Mouse (Mus musculus) lung, embryonic 16.5 days (tissue): Measurements from ENCODE around the gene Hmg20b. TPM values are rescaled to one million over a fixed set of nuclear protein-coding genes. Genes with fewer than 3 reads are reported as not detected.
A peak's percentile ranks its signal among the peaks of the same experiment; 100 is the strongest.

Experiments used
- ATAC-seq: fragments of 200-750 bp; cut with Nextera tagmentation; 2 replicates; pipeline ENCODE4 v1.8.0; 2017; ENCODE audit warnings: low read depth, mild to moderate bottlenecking, moderate library complexity
- H3K27ac ChIP-seq: fragments of 300-500 bp; sonication (generic); 2 replicates; pipeline ENCODE4 v1.5.1; 2014; ENCODE audit warnings: mild to moderate bottlenecking, control low read depth, low read length
- H3K27me3 ChIP-seq: fragments of 300-500 bp; sonication (generic); 2 replicates; pipeline ENCODE4 v1.6.1; 2014; ENCODE audit warnings: low read depth, low read length, mixed read lengths; ENCODE audit not compliant: control insufficient read depth, insufficient read depth
- H3K36me3 ChIP-seq: fragments of 300-500 bp; sonication (generic); 2 replicates; pipeline ENCODE4 v1.6.1; 2014; ENCODE audit warnings: low read length; ENCODE audit not compliant: control insufficient read depth, insufficient read depth
- H3K4me1 ChIP-seq: fragments of 300-500 bp; sonication (generic); replicated peaks from 2 replicates; pipeline ENCODE4 v1.6.1; 2014; ENCODE audit warnings: low read length, mixed read lengths; ENCODE audit not compliant: control insufficient read depth, insufficient read depth
- H3K4me2 ChIP-seq: fragments of 300-500 bp; sonication (generic); 2 replicates; pipeline ENCODE4 v1.6.1; 2014; ENCODE audit warnings: low read depth, low read length, control low read depth
- H3K4me3 ChIP-seq: fragments of 300-500 bp; sonication (generic); 2 replicates; pipeline ENCODE4 v1.5.1; 2014; ENCODE audit warnings: mild to moderate bottlenecking, low read length, control low read depth
- H3K9ac ChIP-seq: fragments of 300-500 bp; sonication (generic); 2 replicates; pipeline ENCODE4 v1.6.1; 2014; ENCODE audit warnings: low read length, control low read depth
- H3K9me3 ChIP-seq: fragments of 300-500 bp; sonication (generic); 2 replicates; pipeline ENCODE4 v1.6.1; 2016; ENCODE audit warnings: low read length; ENCODE audit not compliant: control insufficient read depth
- WGBS: fragments of 180-500 bp; shearing (Covaris S2); extraction: QIAGEN DNeasy Blood & Tissue Kit; methylation state at CpG from one replicate; pipeline ENCODE4 v1.1.7; 2014; 5-methylcytosine and 5-hydroxymethylcytosine counted together
- polyA plus RNA-seq: library from polyadenylated mRNA; unstranded; fragments of >200 nt; fragmentation: Nextera tagmentation; extraction: Ambion mirVana; gene quantifications from 2 replicates; pipeline ENCODE4 v1.2.1, GENCODE M21; 2015

The Hmg20b gene
- polyA plus RNA-seq, 1 experiment from 2014 or later: 93.2 TPM

GRCm38 (mm10) chr10:81325176-81325575 is 25.1 kb downstream of the Hmg20b start:
- no peak for ATAC-seq
- Histone ChIP-seq H3K9me3 (no peaks in the 10 kb centered on the region), H3K4me1 (peaks cover 36% of the 10 kb centered on the region), H3K9ac (no peak overlapping the region), H3K27ac (no peak overlapping the region), H3K36me3 (peaks cover 46% of the 10 kb centered on the region), H3K4me3 (no peak overlapping the region), H3K27me3 (no peaks in the 10 kb centered on the region), H3K4me2 (no peak overlapping the region)
- 89% methylated on average over 21 of the region's 21 CpGs for WGBS

GRCm38 (mm10) chr10:81323791-81324530 is 26.3 kb downstream of the Hmg20b start:
- ATAC-seq: no peak
- Histone ChIP-seq H3K9me3 (no peaks in the 10 kb centered on the region), H3K27ac (no peak overlapping the region), H3K4me3 (no peak overlapping the region), H3K4me1 (peaks cover 34% of the 10 kb centered on the region), H3K36me3 (peaks cover 46% of the 10 kb centered on the region), H3K9ac (no peak overlapping the region), H3K27me3 (no peaks in the 10 kb centered on the region), H3K4me2 (no peak overlapping the region)
- 92% methylated on average over 18 of the region's 18 CpGs for WGBS

- H3K9me3 ChIP-seq: no peaks in the 10 kb centered on the region
- no peaks in the 10 kb centered on the region for H3K27me3 ChIP-seq
- 90% methylated on average over 23 of the region's 23 CpGs for WGBS
- no peak overlapping the region for H3K4me2 ChIP-seq
- H3K9ac ChIP-seq: no peak overlapping the region
- ATAC-seq: no peak
- H3K27ac ChIP-seq: no peak overlapping the region
- H3K4me1 ChIP-seq: peaks cover 34% of the 10 kb centered on the region
- no peak overlapping the region for H3K4me3 ChIP-seq
- H3K36me3 ChIP-seq: peaks cover 46% of the 10 kb centered on the region
These were observed 27.0 kb downstream of the Hmg20b start for GRCm38 (mm10) chr10:81323141-81323775.

- Histone ChIP-seq H3K9ac (peak overlapping the region; percentile 9; the same call in 1 of the 2 replicates), H3K9me3 (no peaks in the 10 kb centered on the region), H3K4me1 (peaks cover 32% of the 10 kb centered on the region), H3K36me3 (peaks cover 46% of the 10 kb centered on the region), H3K27me3 (no peaks in the 10 kb centered on the region), H3K4me3 (no peak overlapping the region), H3K27ac (no peak overlapping the region), H3K4me2 (peak overlapping the region; percentile 86; the same call in 1 of the 2 replicates)
- ATAC-seq: no peak
- 91% methylated on average over 27 of the region's 27 CpGs for WGBS
These were observed 27.8 kb downstream of the Hmg20b start for GRCm38 (mm10) chr10:81322444-81322843.

GRCm38 (mm10) chr10:81321436-81321835 is 28.8 kb downstream of the Hmg20b start:
- peak overlapping the region; percentile 92 for H3K27ac ChIP-seq
- H3K9me3 ChIP-seq: no peaks in the 10 kb centered on the region
- WGBS: 2% methylated on average over 20 of the region's 20 CpGs
- peak overlapping the region; percentile 94 for H3K9ac ChIP-seq
- no peaks in the 10 kb centered on the region for H3K27me3 ChIP-seq
- H3K36me3 ChIP-seq: peaks cover 40% of the 10 kb centered on the region
- no peak for ATAC-seq
- H3K4me2 ChIP-seq: peak overlapping the region; percentile 86
- peak overlapping the region; percentile 94 for H3K4me3 ChIP-seq
- peaks cover 42% of the 10 kb centered on the region for H3K4me1 ChIP-seq

- peaks cover 46% of the 10 kb centered on the region for H3K4me1 ChIP-seq
- peak within 1 kb of the TSS; percentile 94 for H3K9ac ChIP-seq
- H3K4me2 ChIP-seq: peak within 1 kb of the TSS; percentile 86
- H3K4me3 ChIP-seq: peak within 1 kb of the TSS; percentile 94
- H3K36me3 ChIP-seq: peaks cover 38% of the 10 kb centered on the region
- H3K27me3 ChIP-seq: no peaks in the 10 kb centered on the region
- ATAC-seq: peak; percentile 92
- peak within 1 kb of the TSS; percentile 92 for H3K27ac ChIP-seq
- H3K9me3 ChIP-seq: no peaks in the 10 kb centered on the region
- under 1% methylated on average over 68 of the region's 68 CpGs for WGBS
These were observed 29.5 kb downstream of the Hmg20b start, which contains the start of gene Cactin for GRCm38 (mm10) chr10:81320550-81321347. Gene Cactin (plus strand): TSS chr10:81321103.

GRCm38 (mm10) chr10:81319741-81320549 is 30.3 kb downstream of the Hmg20b start:
- H3K27ac ChIP-seq: peak overlapping the region; percentile 92
- peaks cover 46% of the 10 kb centered on the region for H3K4me1 ChIP-seq
- H3K36me3 ChIP-seq: peaks cover 38% of the 10 kb centered on the region
- no peaks in the 10 kb centered on the region for H3K9me3 ChIP-seq
- no peak; the same call in 1 of the 2 replicates for ATAC-seq
- WGBS: 1% methylated on average over 38 of the region's 38 CpGs
- H3K27me3 ChIP-seq: no peaks in the 10 kb centered on the region
- H3K4me2 ChIP-seq: peak overlapping the region; percentile 71
- peak overlapping the region; percentile 94 for H3K9ac ChIP-seq
- peak overlapping the region; percentile 94 for H3K4me3 ChIP-seq

GRCm38 (mm10) chr10:81319330-81319699 is 31.0 kb downstream of the Hmg20b start:
- Histone ChIP-seq H3K9me3 (no peaks in the 10 kb centered on the region), H3K27me3 (no peaks in the 10 kb centered on the region), H3K4me1 (peaks cover 46% of the 10 kb centered on the region), H3K27ac (peak overlapping the region; percentile 92), H3K36me3 (peaks cover 37% of the 10 kb centered on the region), H3K9ac (peak overlapping the region; percentile 94), H3K4me2 (peak overlapping the region; percentile 71), H3K4me3 (peak overlapping the region; percentile 94)
- no peak for ATAC-seq
- WGBS: 25% methylated on average over 8 of the region's 8 CpGs
